Mouse (Mus musculus): Measurements from ENCODE around the gene Adamts9.

The Adamts9 gene

DNA sequence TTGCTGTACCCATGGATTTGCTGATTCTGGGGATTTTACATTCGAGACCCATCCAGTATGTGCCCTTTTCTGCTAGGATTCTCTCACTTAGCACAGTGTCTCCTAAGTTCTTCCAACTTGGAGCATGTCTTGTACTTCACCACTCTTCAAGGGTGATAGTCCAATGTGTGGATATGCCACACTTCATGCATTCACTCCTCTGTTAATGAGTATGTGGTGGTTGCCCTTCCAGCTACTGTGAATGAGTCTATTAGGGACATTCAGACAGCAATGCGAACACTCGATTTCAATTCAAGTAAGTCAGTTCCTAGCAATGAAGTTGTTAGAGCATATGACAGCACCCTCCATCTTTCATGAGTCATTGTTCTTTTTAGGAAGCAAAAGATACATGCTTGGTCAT lies 133.5 kb downstream of the Adamts9 start:
- no peak for DNase-seq (ENCODE audit: low spot score in 2 of 2)

DNA sequence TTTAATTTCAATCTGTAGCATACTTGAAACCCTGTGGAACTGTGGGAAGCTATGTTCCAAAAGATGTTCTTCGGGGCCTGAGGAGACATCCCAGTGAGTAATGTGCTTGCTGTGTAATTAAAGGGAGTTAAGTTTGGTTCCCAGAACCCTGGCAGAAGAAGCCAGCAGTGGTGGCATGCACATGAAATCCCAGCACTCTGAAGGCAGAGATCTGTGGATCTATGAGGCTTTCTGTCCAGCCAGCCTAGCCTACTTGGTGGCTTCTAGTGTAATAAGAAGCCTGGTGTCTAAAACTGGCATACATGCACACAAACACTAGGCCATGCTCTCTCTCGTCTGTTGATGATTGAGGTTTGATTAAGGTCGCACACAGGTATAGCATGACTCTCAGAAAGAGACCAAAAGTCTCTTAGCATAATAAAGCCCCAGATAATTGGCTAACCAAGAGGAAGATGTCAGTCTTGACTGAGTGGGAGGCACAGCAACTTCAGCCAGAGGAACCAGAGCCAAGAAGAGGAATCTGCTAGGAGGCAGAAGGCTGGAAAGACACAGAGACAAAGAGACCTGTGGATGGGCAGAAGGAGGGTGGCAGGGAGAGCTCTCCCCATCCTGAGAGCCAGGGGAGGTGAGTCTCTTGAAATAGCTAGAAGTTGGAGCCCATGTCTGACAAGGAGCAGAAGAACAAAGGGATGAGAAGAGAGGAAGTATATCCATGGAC lies 138.9 kb downstream of the Adamts9 start:
- DNase-seq (ENCODE audit: low spot score in 2 of 2): no peak

DNA sequence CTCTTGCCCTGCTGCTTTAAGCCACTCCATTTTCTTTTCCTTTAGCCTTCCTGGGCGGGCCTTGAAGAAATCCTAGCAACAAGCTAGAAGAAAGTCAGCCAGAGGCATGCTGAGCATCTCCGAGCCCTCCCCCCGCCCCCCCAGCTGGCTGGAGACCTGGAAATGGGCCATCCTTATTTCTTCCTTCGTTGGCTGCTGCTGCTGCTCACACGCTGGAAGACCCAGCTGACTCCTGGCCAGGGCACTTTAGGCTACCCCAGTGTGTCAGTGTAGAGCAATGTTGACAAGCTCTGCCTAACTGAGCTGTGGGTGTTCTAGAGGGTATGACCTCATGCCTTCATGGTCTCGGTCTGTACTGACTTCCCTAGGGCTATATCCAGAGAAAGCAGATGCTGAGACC lies 140.1 kb downstream of the Adamts9 start:
- DNase-seq (ENCODE audit: low spot score in 2 of 2): no peak

DNA sequence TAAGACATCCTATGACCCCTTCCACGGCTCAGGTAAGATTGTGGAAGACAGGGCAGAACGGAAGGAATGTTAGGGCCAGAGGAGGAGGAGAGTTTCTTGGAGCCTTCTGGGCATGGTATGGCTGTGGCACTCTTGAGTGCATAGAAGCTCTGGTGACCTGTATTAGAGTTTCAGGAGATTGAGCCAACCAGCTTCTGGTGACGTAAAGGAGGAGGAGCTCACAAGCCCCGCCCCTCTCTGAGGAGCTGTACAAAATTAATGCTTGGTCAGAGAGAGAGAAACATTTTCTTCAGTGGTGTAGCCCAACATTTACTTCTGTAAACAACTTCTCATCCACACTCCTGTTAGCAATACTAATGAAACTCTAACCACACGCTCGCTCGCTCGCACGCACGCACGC lies 140.9 kb downstream of the Adamts9 start:
- DNase-seq (ENCODE audit: low spot score in 2 of 2): no peak

DNA sequence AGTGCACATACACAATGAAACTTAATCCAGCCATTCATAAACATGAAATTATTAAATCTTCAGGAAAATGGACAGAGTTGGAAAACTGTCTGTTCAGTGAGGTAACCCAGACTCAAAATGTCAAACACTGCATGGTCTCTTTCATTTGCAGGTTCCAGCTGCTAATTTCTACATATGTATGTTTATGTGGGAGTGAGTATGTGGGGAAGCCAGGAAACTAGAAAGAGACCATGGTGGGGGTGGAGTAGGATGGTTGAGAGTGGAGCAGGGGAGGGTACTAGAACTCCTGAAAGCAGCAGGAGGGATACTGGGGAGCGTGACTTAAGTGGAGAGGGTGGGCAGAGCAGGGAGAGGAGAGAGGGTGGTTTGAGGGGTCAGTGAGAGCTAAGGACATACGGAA lies 141.8 kb downstream of the Adamts9 start:
- no peak for DNase-seq (ENCODE audit: low spot score in 2 of 2)

DNA sequence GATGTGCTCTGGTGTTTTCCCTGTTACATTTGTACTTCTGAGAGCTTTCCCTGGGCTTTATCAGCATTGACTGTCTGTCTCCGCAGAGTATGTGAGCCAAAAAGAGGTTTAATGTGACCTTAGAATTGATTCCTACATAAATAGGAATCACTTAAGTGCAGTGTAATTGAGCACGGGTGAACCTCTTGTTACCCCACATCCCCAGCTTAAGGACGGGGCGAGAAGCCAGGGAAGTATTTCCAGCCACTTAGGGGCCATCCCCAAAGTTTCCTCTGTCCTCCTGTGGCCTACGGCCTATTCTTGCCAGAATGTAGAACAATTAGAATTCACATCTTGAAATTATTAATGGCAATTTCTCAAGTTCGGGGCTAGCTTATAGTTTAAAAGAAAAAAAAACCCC lies 149.5 kb downstream of the Adamts9 start:
- DNase-seq (ENCODE audit: low spot score in 2 of 2): no peak

DNA sequence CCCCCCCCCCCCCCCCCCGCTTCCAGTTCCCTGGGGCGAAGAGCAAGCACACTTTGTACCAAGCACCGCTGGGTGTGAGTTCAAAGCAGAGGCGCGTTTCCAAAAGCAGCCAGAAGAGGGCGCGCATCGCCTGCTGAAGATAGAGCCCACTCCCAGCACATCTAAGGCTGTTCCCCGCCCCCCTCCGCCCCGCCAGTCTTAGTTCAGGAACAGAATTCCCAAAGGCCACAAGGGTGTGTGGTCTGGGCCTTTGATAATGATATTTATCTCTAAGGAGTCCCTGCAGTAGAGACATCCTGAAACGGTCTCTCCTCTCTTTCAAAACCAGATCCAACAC lies 155.9 kb downstream of the Adamts9 start:
- peak; percentile 92 to 96 for DNase-seq (ENCODE audit: low spot score in 2 of 2)

DNA sequence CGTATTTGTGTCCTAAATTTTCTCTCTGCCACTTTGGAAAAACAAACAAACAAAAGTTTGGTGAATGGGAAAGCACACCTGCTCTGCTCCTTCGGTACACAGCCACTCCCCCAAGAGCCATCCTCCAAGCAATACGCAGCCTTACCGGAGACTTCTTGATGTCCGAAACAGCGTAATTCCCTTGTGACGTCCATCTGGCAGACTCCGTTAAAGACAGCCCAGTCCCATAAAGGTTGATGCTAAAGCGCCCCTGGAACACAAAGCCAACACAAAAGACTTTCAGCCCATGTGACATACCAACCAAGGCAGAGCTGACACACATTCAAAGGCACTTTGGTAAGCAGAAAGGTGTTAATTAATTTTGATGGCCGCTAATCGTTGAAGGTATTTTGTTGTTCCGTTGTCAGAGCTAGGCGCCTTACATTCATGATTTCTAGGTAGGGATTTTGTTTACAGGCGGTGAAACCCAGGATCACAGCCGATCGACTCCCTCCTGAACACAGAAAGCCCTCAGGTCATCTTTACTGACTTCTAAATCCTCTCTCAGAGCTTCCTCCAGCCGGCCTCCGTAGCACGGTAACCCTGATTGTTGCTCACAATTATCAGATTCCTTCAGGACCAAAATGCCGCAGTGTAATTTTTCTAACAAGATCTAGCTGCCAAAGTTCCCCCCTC lies 156.5 kb downstream of the Adamts9 start:
- no peak for DNase-seq (ENCODE audit: low spot score in 2 of 2)

DNA sequence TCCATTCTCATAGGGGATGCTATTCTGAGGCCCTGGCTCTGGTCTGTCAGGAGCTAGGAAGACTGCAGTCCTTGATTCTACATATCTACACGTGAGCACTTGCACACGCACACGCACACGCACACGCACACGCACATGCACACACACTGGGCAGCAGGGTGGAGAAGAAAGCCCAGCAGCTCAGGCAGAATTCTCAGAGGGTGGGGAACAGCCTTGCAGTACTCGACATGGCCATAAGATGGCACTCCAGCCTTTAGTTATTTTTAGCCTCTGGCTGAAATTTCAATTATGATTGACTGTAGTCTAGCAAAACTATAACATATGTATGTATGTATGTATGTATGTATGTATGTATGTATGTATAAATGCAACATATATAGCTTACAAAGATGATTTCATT lies 158.5 kb downstream of the Adamts9 start:
- peak; percentile 71 to 77 for DNase-seq (ENCODE audit: low spot score in 2 of 2)

DNA sequence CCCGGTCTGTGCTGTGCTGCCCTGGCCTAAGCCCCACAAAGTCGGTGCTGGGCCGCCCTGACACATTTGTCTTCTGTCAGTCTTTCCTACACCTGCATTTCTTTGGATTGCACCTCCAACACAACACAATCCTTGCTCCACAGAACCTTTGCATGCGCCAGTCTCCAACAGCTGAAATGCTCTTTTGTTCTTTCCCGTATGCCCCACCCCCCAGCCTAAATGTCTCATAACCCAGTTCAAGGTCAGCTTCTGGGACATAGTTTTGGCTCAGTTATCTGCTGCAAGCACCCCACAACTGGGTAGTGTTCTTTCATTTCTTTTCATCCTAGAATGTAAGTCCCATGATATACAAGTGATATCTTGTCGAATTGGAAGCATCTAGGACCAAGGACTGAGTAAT lies 161.8 kb downstream of the Adamts9 start:
- no peak for DNase-seq (ENCODE audit: low spot score in 2 of 2)

DNA sequence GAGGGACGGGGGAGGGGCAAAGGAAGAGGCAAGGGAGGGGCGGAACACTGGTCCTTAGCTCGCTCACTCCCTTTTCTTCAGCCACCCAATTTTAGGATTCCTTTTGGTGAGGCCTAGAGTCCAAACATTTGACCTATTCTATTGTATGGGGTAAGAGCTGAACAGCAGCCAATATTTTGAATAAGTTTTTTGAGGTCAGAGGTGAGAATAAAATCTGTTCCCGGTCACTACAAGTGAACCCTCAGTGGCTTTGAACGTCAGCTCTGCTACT lies 163.4 kb downstream of the Adamts9 start:
- DNase-seq (ENCODE audit: low spot score in 2 of 2): no peak

DNA sequence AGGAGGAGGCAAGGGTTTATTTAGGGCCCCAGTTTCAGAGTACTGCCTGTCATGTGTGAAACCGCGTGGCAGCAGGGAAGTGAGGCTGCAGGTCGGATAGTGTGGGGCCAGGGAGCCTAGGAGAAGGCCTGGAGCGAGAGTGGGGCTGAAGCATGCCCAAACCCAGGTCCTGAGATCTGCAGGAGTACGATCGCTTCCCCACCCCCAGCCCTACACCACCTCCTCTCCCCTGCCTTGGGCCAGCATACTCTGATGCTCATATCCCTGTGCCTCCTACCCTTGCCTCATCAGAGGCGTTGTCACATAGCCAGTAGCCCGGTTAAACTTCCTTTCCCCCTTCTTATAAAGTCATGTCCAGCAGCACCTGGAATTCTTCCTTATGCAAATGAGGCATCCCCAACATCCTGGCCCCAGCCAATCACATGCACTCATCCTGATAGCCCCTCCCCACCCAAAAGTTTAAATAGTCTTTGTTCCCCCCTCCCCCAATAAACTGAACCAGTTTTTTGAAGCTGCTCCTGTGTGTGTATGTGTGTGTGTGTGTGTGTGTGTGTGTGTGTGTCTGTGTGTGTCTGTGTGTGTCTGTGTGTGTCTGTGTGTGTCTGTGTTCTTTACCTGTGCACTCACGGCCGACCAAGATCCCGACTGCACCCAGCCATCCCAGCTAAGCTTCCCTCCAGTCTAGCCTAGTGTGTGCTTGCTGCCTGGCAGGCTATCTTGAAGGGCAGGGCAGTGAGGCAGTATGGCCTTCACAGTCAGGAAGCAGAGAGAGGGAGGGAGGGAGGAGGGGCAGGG lies 164.0 kb downstream of the Adamts9 start:
- no peak for DNase-seq (ENCODE audit: low spot score in 2 of 2)

DNA sequence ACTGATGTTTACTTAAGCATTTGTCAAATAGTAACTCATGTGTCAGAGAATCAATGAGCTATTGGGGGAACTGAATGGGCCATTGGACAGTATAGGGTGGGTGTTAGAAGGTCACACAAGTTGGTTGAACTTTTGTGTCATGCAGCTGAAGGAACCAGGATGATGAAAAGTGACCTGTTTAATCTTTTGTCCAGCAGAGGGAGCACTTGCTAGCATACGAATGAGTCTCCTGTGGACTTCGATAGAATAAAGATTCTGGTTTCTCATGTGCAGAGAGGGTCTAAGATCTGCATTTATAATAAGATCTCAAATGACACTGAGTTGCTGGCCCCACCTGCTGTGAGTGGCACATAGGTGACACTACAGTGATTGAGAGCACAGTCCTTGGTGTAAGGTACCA lies 166.9 kb downstream of the Adamts9 start:
- peak; percentile 38 to 54 for DNase-seq (ENCODE audit: low spot score in 2 of 2)

DNA sequence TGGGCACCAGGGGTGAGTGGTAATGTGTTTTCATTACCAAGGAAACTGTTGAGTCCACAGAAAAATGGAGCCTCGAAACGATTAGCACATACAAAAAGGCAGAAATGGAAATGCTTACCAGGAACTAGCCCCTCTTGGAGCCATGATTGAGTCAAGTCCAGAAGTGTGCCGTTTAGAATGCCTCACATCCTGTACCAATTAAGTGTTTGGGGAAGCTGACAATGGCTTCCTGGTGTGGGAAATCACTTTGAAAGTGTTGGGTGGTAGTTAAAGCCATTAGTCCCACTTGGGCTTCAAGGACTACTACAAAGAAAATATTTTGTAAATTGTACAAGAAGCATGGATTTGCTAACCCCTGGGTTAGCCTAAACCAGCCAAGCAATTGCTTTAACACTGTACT lies 180.9 kb downstream of the Adamts9 start:
- no peak for DNase-seq (ENCODE audit: low spot score in 2 of 2)

DNA sequence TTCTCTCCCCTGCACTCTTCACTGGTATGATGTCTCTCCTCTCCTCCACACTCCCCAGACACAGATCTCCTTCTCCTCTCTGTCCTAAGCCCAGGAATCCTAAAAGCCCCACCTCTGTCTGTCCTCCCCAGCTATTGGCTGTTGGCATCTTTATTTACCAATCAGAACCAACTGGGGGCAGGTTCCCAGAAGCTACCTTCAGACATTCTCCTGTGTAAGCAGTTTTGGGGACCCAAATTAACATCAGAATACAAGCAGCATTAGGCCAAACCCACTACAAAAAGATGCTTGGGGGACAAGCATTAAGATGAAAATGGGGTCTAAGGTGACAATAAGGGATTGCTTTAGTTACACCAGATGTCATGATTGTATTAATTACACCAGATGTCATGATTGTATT lies 183.7 kb downstream of the Adamts9 start:
- DNase-seq (ENCODE audit: low spot score in 2 of 2): no peak

DNA sequence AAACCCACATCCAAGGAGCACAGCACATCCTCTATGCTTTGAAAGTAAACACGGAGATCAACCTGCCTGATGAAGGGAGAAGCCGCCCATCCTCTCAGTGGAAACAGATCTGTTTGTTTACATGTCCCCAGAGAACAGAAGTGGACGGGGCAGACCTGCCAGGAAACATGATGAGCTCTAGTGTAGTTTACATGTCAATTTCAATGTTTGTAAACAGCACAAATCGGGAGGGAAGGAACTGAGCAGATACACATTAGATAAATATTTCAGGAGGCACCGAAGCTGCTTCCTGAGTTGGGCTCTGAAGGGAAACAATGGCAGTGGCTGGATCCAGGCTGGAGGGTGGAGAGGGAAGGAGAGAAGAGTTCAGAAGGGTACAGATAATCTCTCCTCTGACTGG lies 187.5 kb downstream of the Adamts9 start:
- DNase-seq (ENCODE audit: low spot score in 2 of 2): no peak

DNA sequence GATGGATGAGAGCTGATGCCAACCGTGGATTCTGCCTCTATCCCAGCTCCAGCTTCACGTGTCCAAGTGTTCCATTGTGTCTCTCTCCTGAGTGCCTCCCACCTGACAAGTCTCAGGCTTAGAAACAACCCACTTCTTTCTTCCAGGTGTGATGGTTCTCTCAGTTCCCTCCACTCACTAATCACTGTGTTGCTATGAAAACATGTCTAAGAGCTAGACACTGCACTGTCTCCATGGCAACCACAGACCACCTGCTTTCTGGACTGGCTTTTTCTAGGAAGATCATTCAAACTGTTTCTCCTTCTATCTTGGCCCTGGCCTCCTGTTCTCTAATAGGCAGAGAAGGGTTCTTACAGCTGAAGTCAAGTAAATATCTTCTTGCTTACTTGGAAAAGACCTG lies 190.6 kb downstream of the Adamts9 start:
- no peak for DNase-seq (ENCODE audit: low spot score in 2 of 2)

DNA sequence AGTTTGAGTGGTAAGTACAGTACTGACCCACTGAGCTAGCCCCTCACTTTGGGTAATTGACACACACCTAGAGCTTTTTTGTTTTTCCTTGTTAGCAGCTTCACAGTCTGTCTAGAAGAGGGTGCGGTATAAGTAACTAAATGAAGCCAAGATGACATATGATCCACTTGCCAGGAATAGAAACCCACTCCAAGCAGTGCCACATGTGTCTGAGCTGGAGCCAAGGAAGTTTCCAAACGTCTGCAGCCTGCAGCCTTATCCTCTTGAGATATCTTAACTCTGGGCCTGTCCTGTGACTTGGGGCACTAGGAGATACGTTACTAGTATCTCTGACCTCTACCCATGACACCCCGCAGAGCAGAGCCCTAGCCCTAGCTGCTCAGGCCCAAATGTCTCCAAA lies 193.9 kb downstream of the Adamts9 start:
- peak; percentile 44 to 48 for DNase-seq (ENCODE audit: low spot score in 2 of 2)

DNA sequence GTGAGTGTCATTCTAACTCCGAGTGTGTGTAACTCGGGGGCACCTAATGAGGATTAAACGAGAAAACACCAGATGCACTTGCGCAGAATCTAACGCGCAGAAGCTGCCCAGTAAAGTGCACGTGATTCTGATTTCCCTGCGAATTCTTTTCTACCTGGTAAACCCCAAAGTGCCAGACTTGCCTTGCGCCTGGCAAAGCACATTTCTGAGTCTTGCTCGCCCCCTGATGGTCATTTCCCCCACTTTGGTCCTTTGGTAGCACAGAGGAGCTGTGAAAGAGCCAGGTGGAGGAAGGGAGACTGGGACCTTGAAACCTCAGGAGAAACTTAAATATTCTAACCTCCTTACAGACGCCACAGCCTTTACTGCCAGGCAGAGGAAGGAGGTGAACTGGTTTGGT lies 199.7 kb downstream of the Adamts9 start:
- peak; percentile 91 to 92 for DNase-seq (ENCODE audit: low spot score in 2 of 2)

DNA sequence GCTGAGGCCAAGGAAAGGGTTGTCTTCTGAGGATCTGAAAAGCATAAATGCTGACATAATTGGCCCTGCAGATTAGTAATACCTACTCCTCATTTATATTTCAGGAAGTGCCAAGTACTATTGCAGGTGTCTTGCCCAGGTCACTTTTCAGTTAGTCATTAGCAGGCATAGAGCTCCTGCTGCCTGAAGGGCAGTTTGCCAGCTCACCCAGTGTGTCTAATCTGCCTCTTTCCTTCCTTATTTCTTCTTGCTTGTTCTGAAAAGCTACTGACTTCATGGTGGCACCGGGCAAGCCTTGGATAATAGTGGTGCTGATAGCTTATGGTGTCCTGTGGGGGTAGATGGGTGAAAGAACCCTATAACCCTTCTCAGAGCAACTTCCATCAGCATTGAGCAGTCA lies 206.2 kb downstream of the Adamts9 start:
- peak in 1 of 2 experiments; percentile 13 for DNase-seq (ENCODE audit: low spot score in 2 of 2)

DNA sequence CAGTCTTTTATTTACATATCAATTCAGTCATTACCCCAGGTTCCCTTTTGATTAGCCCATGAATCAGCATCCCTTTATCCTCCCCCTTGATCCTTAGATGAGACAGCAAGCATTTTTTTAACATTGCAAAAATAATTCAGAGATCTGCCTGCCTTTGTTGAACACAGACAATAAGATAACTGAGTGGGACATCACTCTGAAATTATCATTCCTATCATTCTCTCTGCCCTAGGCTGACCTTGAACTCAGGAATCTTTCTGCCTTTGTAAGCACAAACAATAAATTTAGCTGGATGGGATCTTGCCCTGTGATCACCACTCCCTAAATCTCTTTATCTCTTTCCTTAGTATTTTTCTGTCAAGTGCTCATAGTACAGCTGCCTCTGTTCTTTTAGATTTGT lies 209.6 kb downstream of the Adamts9 start:
- no peak for DNase-seq (ENCODE audit: low spot score in 2 of 2)

DNA sequence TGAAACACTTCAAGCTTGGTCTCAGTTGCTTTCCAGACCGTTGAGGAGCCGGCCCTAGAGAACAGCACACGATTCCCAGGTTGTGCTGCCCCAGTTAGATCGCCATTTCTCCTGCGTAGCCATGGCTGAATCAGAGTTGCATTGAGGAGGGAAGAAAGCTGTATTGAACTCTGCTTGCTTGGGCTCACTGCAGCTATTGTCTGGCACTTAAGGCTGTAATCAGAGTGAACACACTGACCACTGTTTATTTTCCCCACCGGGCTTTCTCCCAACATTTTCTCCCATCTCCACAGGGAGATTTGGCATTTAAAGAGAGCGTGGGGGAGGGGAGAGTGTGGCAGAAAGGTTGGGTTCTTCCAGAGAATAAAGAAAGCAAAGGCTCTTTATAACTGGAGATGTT lies 214.8 kb downstream of the Adamts9 start:
- no peak for DNase-seq (ENCODE audit: low spot score in 2 of 2)

DNA sequence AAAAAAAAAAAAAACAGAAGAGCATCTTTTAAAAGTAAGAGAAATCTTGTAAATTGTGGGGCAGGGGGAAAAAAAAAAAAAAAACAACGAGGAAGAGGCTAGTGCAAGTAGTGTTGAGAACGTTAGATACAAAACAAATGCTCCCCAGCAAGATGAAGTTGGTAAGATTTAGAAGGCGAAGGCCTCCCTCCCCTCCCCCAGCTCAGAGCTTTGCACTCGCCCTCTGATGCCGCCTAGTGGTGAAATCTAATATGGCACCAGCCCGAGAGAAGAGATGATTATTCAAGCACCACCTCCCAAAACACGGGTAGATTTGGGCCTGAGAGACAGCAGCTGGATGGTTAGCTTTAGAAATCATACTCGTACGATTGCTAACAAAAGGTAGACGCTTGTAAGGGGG lies 215.2 kb downstream of the Adamts9 start:
- peak; percentile 94 to 96 for DNase-seq (ENCODE audit: low spot score in 2 of 2)

All from right cerebral cortex, adult 2 months (tissue).